Mouse (Mus musculus) E14TG2a.4 (cell line): Measurements from ENCODE around the gene Rab1b.

Experiments
- H3K27me3 ChIP-seq: 2 replicates; pipeline ENCODE4 v1.6.1; 2014; ENCODE audit warnings: low read length, control low read depth; ENCODE audit not compliant: insufficient read depth
- H3K36me3 ChIP-seq: 2 replicates; pipeline ENCODE4 v1.6.1; 2014; ENCODE audit warnings: low read length, control low read depth; ENCODE audit not compliant: insufficient read depth
- H3K4me1 ChIP-seq: replicated peaks from 2 replicates; pipeline ENCODE4 v1.6.1; 2014; ENCODE audit warnings: low read depth, low read length, control low read depth
- H3K4me3 ChIP-seq: replicated peaks from 2 replicates; pipeline ENCODE4 v1.5.1; 2014; ENCODE audit warnings: mild to moderate bottlenecking, low read length
- H3K9me3 ChIP-seq: 2 replicates; pipeline ENCODE4 v1.6.1; 2014; ENCODE audit warnings: low read length, control low read depth
- CTCF ChIP-seq: conservative IDR thresholded peaks from 2 replicates; pipeline ENCODE4 v1.5.1; 2014; ENCODE audit warnings: low read length
- NANOG ChIP-seq: IDR thresholded peaks from 2 replicates; pipeline ENCODE4 v1.6.1; 2014; ENCODE audit warnings: borderline replicate concordance, low read length, mixed read lengths
- POU5F1 ChIP-seq: IDR thresholded peaks from 2 replicates; pipeline ENCODE4 v1.6.1; 2014; ENCODE audit warnings: low read length, borderline replicate concordance

Gene Rab1b

DNA sequence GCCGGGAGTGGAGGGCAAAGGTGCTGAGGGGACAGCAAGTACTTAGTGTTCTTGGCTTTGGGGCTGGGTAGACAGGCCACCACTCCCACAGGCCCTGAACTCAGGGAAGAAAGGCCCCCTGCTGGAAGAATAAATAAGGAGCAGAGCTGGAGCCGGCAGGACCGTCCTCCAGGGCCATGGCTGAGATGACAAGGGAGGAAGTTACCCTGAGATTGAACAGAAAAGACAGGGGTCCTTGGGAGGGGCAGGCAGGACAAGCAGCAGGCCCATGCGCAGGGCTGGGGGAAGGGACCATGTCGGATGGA is 1.4 kb upstream of the Rab1b start:
- Histone ChIP-seq H3K4me1 (peaks cover 54% of the 10 kb centered on the region), H3K9me3 (no peaks in the 10 kb centered on the region), H3K4me3 (peak overlapping the region; percentile 37; the same call in 1 of the 2 replicates), H3K27me3 (no peaks in the 10 kb centered on the region), H3K36me3 (peaks cover 70% of the 10 kb centered on the region)
- no peak for TF ChIP-seq NANOG
- TF ChIP-seq CTCF, result peak; percentile 43

DNA sequence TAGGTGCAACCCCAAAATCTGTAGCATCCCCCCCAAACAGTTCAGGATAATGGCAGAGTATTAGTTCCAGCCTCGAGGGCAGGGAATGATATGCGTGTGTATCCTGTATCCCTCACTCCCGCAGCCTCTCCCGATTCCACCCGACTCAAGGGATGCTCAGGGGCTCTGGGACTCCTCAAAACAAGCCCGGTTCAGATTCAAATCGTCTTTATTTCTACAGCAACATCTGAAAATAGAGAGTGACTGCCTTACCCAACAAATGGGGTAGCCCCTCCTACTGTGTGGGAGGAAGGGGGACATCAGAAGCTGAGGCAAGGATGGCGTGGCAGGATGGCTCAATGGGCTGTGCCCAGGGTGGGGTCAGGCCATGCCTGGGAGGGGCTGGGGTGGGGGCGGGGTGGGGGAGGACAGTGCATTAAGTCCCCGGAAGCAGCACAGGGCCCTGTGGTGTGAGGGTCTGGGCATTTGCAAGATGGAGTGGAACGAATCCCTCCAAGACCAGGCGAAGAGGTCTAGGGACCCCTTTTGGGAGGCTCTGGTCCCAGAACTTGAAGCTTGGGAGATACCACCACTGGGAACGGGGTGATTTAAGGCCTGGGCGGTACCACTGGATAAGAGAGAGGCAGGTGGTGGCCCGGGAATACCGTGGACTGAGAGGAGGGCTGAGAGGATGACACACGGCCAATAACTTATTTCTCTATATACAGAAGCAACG is 841 bp upstream of the Rab1b start:
- Histone ChIP-seq H3K36me3 (peaks cover 72% of the 10 kb centered on the region), H3K9me3 (no peaks in the 10 kb centered on the region), H3K4me1 (peaks cover 53% of the 10 kb centered on the region), H3K27me3 (no peaks in the 10 kb centered on the region), H3K4me3 (0 out of 2 replicates have a peak overlapping the region, but pooled peaks have one; percentile 93)
- no peak for TF ChIP-seq NANOG
- TF ChIP-seq POU5F1, result no peak
- no peak for TF ChIP-seq CTCF

DNA sequence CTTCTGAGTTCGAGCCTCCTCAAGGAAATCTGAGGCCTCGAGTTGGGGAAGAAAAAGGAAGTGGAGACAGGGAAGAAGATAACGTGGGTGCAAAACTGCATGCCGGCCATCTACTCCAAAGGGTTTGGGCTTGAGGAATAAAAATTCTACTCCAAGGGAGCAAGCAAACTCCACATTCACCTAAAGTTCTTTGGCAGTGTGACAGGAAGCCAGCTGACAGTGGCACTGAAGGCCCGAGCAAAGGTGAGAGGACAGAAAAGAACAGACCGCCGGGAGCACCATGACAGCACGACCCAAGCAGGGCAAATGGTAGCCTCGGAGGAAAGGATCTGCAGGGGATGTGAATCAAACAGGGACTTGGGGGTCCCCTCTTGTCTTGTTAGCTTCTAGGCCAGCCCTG is 798 bp downstream of the Rab1b start:
- no peaks in the 10 kb centered on the region for H3K9me3 ChIP-seq
- peaks cover 75% of the 10 kb centered on the region for H3K36me3 ChIP-seq
- H3K27me3 ChIP-seq, result no peaks in the 10 kb centered on the region
- no peak for TF ChIP-seq NANOG
- no peak for TF ChIP-seq CTCF
- no peak for TF ChIP-seq POU5F1
- peak overlapping the region; percentile 93 for H3K4me3 ChIP-seq
- H3K4me1 ChIP-seq, result peaks cover 62% of the 10 kb centered on the region

DNA sequence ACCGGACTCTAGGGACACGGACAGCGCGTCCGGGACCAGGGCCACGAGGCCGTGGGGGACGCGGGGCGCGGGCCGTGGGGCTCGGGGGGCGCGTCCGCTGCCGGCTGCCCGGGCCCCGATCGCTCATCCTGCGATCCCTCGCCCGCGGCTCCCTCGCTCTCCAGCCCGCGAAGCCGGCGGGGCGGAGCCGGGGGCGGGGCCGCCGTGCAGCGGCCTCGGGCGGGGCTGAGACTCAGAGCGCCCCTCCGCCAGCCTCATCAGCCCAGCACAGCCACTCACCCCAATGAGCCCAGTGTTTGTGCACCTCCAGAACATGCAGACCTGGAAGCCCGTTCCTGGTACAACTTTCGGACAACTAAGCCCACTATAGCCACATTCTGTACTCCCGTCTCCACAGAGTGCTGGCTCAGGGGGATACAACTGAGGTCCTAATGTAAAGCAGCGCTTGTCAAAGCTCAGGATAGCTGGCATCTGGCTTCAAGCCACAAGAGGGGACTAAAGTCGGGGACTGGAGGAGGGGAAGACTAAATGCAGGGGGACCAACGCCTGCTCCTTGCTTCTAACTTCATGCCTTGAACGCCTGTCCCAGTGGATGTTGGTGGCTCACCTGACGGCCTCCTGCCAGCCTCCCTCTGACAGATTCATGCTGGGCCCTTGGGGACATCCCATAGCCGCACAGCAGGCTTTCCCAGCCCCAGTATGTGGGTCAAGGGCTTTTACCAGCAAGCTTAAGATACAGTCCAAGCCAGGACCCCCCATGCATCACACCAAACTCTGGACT is 8.3 kb downstream of the Rab1b start, which contains the start of gene Cnih2:
Gene Cnih2 (minus strand): TSS at position 159 of the 781 bp plus-strand sequence.
- Histone ChIP-seq H3K4me1 (peaks cover 76% of the 10 kb centered on the region), H3K27me3 (peaks cover 30% of the 10 kb centered on the region), H3K4me3 (peak within 1 kb of the TSS; percentile 86), H3K9me3 (no peaks in the 10 kb centered on the region), H3K36me3 (peaks cover 50% of the 10 kb centered on the region)
- TF ChIP-seq CTCF (no peak), POU5F1 (no peak), NANOG (no peak)

DNA sequence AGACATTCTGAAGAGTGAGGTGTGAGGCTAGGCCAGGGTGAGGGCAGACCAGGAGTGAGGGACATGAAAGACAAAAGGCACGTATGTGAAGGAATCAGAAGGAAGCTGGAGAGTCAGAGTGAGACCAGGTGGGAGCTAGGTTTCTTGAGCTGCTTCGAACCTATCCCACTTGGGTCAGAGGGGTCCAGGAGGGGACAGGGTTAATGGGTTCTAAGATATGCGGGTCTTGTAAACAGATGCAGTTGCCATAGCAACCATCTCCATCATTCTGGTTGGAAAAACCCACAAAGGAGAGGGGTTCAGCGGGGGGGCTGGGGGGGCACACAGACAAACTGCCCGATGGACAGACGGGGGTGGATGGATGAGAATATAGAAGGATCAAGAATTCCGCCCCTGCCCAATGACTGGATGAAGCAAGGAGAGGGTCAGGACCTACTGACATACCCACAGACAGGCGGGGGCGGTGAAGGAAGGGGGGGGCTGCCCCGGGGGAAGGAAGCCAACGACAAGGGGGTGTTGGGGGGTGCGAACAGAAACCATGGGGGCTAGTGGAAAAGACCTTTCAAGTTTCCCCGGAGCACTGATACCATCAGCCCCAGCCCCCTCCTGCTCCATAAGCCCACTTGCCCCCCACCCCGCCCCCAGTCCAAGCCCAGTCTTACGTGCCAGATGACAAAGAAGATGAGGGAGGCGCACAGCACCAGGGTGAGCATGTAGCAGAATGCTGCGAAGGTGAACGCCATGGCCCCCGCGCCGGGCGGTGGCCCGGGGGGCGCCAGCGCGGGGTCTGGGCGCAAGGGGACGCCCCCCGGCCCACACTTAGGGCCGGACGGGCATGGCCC is 9.1 kb downstream of the Rab1b start:
- no peak for TF ChIP-seq CTCF
- TF ChIP-seq POU5F1, result no peak
- no peak for TF ChIP-seq NANOG
- H3K4me3 ChIP-seq, result peak overlapping the region; percentile 86
- H3K4me1 ChIP-seq, result peaks cover 84% of the 10 kb centered on the region
- peaks cover 30% of the 10 kb centered on the region for H3K27me3 ChIP-seq
- no peaks in the 10 kb centered on the region for H3K9me3 ChIP-seq
- H3K36me3 ChIP-seq, result peaks cover 50% of the 10 kb centered on the region

DNA sequence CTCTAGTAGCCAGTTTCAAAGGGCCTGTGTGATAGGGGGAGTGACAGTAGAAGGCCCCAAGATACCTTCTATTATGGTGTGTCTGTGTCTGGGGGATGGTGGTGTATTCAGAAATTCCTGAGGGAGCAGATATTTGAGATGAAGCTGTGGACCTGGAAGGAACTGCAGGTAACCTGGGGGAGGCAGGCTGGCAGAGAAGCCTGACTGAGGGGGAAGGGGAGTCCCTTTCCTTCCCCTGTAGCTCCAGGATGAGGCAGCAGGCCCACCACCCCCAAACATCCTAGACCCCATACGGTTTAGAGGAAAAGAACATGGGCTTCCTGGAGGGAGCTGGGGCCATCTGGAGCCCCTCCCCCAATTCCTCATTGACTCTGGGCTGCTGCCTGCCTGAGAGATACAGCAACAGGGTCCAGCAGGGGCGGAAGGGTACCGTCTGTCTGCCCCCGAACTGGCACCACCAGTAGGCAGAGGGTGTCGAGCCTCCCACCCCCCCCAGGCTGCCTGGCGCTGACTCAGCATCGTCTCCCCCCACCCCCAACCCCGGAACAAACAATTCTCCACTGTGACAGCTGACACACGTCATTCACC is 10.9 kb downstream of the Rab1b start:
- Histone ChIP-seq H3K4me1 (peaks cover 82% of the 10 kb centered on the region), H3K27me3 (peaks cover 30% of the 10 kb centered on the region), H3K9me3 (no peaks in the 10 kb centered on the region), H3K4me3 (no peak overlapping the region), H3K36me3 (peaks cover 50% of the 10 kb centered on the region)
- TF ChIP-seq CTCF, result no peak
- TF ChIP-seq POU5F1, result no peak
- no peak for TF ChIP-seq NANOG

DNA sequence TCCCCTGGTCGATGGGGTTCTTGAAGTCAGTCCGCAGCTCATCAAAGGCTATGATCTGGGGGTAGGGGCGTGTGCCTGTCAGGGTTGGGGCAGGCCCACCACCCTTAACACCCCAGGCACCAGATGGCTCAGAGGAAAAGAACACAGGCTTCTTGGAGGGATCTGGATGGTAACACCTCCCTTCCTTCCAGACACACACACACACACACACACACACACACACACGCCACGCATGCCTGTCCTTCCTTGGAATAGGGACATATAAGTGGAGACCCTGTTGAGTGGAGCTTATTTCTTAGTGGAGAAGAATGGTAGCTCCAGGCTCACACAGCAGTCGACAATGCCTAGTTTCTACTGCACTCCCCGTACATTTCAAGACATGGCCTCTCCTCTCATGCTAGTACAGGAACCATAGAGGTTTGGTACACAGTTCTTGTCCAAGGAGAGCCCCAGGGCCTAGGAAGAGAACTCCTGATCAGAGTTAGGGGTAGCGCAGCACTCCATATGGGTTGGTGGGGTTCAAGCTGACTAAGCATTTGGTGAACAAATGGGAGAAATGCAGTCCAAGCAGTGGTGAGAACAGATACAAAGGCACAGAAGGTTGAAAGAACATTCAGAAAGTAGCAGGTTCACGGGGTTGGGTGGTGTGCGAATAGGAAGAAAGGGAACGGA is 12.0 kb downstream of the Rab1b start:
- Histone ChIP-seq H3K36me3 (peaks cover 50% of the 10 kb centered on the region), H3K4me1 (peaks cover 77% of the 10 kb centered on the region), H3K4me3 (no peak overlapping the region), H3K9me3 (no peaks in the 10 kb centered on the region), H3K27me3 (peaks cover 30% of the 10 kb centered on the region)
- no peak for TF ChIP-seq CTCF

DNA sequence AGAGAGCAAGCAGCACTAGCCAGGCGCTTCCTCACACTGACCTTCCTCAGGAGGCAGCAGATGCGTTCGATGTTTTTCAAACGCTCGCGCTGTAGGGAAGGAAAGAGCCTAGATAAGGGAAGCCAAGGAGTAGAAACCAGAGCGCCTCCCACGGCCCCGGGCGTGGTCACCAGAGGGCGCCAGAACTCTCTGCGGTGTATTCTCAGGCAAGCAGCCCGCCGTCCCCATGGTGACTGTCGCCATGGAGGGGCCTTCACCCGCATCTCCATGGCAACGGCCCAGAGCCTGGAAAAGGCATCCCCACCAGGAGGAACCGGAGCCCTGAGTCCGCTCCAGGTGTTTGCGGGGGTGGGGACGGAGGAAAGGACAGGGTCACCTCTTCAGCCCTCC is 12.6 kb downstream of the Rab1b start:
- TF ChIP-seq POU5F1 (no peak), CTCF (peak; percentile 81), NANOG (no peak)
- Histone ChIP-seq H3K9me3 (no peaks in the 10 kb centered on the region), H3K36me3 (peaks cover 50% of the 10 kb centered on the region), H3K27me3 (peaks cover 30% of the 10 kb centered on the region), H3K4me3 (no peak overlapping the region), H3K4me1 (peaks cover 77% of the 10 kb centered on the region)
